Comparison of ENCODE assay signal across 46 mouse cellular contexts in the genomic region with DNA sequence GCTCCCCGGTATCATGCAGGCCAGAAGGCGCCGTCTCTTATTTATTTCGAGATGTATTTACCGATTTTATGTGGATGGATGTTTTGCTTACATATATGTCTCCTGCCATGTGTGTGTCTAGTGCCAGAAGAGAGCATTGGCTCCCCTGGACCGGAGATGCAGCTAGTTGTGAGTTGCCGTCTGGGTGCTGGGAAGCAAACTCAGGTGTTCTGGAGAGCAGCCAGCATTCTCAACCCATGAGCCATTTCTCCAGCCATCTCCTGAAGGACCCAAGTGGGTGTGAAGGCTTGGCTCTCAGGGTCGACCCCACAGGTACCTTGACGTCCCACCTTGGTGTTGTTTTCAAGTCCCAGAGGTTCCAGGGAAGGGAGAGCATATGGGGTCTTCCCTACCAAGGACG. TPM values are rescaled to one million over a fixed set of nuclear protein-coding genes. Genes with fewer than 3 reads are reported as not detected.
"Had no signal": no experiment of that assay in that cellular context is flagged by ENCODE, and none has a peak within 500 bp of the region (broad histone marks: within the 10 kb centered on the region; RNA-seq: fewer than 3 reads in every experiment).

No protein-coding gene starts in this region.

- ATAC-seq: hindbrain, embryonic 16.5 days; hindbrain, postnatal 0 days; inflammation-experienced regulatory T-cells, adult 6 months; intestine, embryonic 15.5 days; intestine, embryonic 16.5 days; intestine, postnatal 0 days had no signal

- DNase-seq: heart, postnatal 10 days; heart, postnatal 14 days; heart, postnatal 36 days; heart, postnatal 4 days; kidney, adult 11 months; kidney, adult 18-20 months; kidney, adult 2 months; kidney, adult 8-10 months; kidney, adult 9 months; kidney, postnatal 10 days; kidney, postnatal 14 days; kidney, postnatal 25 days; kidney, postnatal 36 days; kidney, postnatal 4 days; layer of hippocampus, adult 9-11 months; layer of hippocampus, postnatal 36 days had no signal

- H3K27me3 ChIP-seq: heart, embryonic 15.5 days; hindbrain, embryonic 15.5 days had no signal

- H3K4me3 ChIP-seq: heart, embryonic 12.5 days; heart, embryonic 13.5 days; heart, embryonic 15.5 days; hindbrain, embryonic 10.5 days; hindbrain, embryonic 12.5 days; hindbrain, embryonic 13.5 days; hindbrain, embryonic 15.5 days; intestine, embryonic 15.5 days; kidney, embryonic 15.5 days; left cerebral cortex, adult 2 months had no signal

- H3K27ac ChIP-seq: heart, embryonic 13.5 days; heart, embryonic 15.5 days; hindbrain, embryonic 10.5 days; hindbrain, embryonic 12.5 days; hindbrain, embryonic 13.5 days; hindbrain, embryonic 14.5 days; hindbrain, embryonic 15.5 days; hindbrain, postnatal 0 days; intestine, embryonic 15.5 days; kidney, embryonic 15.5 days; kidney, postnatal 0 days; left cerebral cortex, adult 2 months had no signal

RNA-seq across cellular contexts. Expression of a gene that starts 23.5 kb away (rescaled TPM):
- total RNA-seq: heart, postnatal 10 days; heart, postnatal 14 days; heart, postnatal 25 days; heart, postnatal 36 days; heart, postnatal 4 days; hematopoietic stem cell, adult 5-6 weeks; hindbrain, postnatal 0 days; layer of hippocampus, adult 18-20 months; layer of hippocampus, adult 8-10 months; layer of hippocampus, postnatal 10 days; layer of hippocampus, postnatal 14 days; layer of hippocampus, postnatal 36 days; left cerebral cortex, adult 18-20 months; left cerebral cortex, adult 2 months; left cerebral cortex, adult 8-10 months; left cerebral cortex, postnatal 10 days had no signal
- polyA plus RNA-seq: heart, embryonic 12.5 days; heart, embryonic 13.5 days; heart, embryonic 14.5 days; heart, postnatal 0 days; hindbrain, embryonic 14.5 days; hindbrain, embryonic 15.5 days; hindbrain, embryonic 16.5 days; hindbrain, postnatal 0 days; inflammation-experienced regulatory T-cells, adult 6 months; intestine, embryonic 14.5 days; kidney, embryonic 14.5 days had no signal
